ENCODE assay signal across 25 mouse cellular contexts in the genomic region with DNA sequence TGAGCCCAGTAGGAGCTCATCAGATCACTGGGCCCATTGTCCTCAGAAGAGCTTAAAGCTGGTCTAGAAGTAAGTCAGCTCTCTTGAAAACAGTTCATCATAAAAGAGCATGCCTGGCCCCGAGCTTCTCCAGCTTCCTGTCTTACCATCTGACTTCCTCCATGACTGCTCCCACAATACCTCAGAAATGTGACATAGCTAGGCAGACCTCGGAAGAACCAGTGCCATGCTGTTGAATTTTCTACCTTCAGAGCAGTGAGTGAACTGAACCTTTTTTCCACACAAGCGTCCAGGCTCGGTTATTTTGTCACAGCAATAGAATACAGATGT. TPM values are rescaled to one million over a fixed set of nuclear protein-coding genes. Genes with fewer than 3 reads are reported as not detected.
DNase-seq lines count a peak whose midpoint lies in the region; ATAC-seq and TF ChIP-seq lines count a peak whose summit lies in the region.
"Had no signal": no experiment of that assay in that cellular context is flagged by ENCODE, and none has a peak within 500 bp of the region (broad histone marks: within the 10 kb centered on the region; RNA-seq: fewer than 3 reads in every experiment).

No protein-coding gene starts in this region.

- DNase-seq in testis, postnatal 14 days (ENCODE audit: low spot score), result no peak
- DNase-seq in right cerebral cortex, adult 18-20 months, result no peak
- DNase-seq: cerebellum, adult 18-20 months; cerebellum, postnatal 10 days; forebrain, postnatal 0 days; gastrocnemius, postnatal 10 days; kidney, adult 9 months; kidney, postnatal 10 days; layer of hippocampus, adult 9-11 months; liver; right cerebral cortex, postnatal 14 days had no signal

- H3K27me3 ChIP-seq in intestine, embryonic 16.5 days (replicated peaks; ENCODE audit: control insufficient read depth, insufficient read depth, low read length), result no peaks in the 10 kb centered on the region
- no peaks in the 10 kb centered on the region for H3K27me3 ChIP-seq in intestine, postnatal 0 days (replicated peaks; ENCODE audit: control insufficient read depth, insufficient read depth, low read length)
- H3K27me3 ChIP-seq in small intestine, adult 2 months (ENCODE audit: control insufficient read depth, insufficient read depth, low read length), result no peaks in the 10 kb centered on the region
- H3K27me3 ChIP-seq: embryonic facial prominence, embryonic 15.5 days; forebrain, embryonic 12.5 days; hindbrain, embryonic 12.5 days; intestine, embryonic 15.5 days; liver, embryonic 15.5 days; lung, embryonic 15.5 days had no signal

- peaks cover 27% of the 10 kb centered on the region for H3K4me1 ChIP-seq in intestine, embryonic 16.5 days (ENCODE audit: control insufficient read depth, insufficient read depth, low read length)
- peaks cover 18% of the 10 kb centered on the region; the same call in 1 of the 2 replicates for H3K4me1 ChIP-seq in intestine, postnatal 0 days (replicated peaks; ENCODE audit: control insufficient read depth, insufficient read depth, low read length)
- H3K4me1 ChIP-seq in bone marrow macrophage, adult 2 months (ENCODE audit: control insufficient read depth, insufficient read depth, low read length), result peaks cover 20% of the 10 kb centered on the region
- H3K4me1 ChIP-seq in small intestine, adult 2 months (ENCODE audit: control insufficient read depth, insufficient read depth, insufficient read length, low read length), result peaks cover 27% of the 10 kb centered on the region
- H3K4me1 ChIP-seq: embryonic facial prominence, embryonic 10.5 days; forebrain, embryonic 12.5 days; midbrain, embryonic 10.5 days had no signal

- 89% methylated on average over 4 of the region's 4 CpGs for WGBS in intestine, embryonic 16.5 days
- 74% methylated on average over 4 of the region's 4 CpGs for WGBS in intestine, postnatal 0 days
- 84% methylated on average over 4 of the region's 4 CpGs for WGBS in small intestine, adult 2 months

- H3K9ac ChIP-seq in intestine, embryonic 16.5 days (ENCODE audit: low read depth, low read length), result no peak overlapping the region
- H3K9ac ChIP-seq in intestine, postnatal 0 days (ENCODE audit: low read depth, low read length), result no peak overlapping the region
- H3K9ac ChIP-seq: embryonic facial prominence, embryonic 15.5 days; forebrain, embryonic 12.5 days; forebrain, postnatal 0 days; hindbrain, embryonic 12.5 days; intestine, embryonic 15.5 days; liver, embryonic 15.5 days; lung, embryonic 15.5 days had no signal

- no peak for TF ChIP-seq CTCF in intestine, postnatal 0 days (IDR thresholded peaks at IDR 0.05; ENCODE audit: low read depth)
- TF ChIP-seq CTCF in bone marrow macrophage, adult 2 months (IDR thresholded peaks at IDR 0.05; ENCODE audit: low read depth, low read length), result no peak
- no peak for TF ChIP-seq CTCF in small intestine, adult 2 months (IDR thresholded peaks at IDR 0.05; ENCODE audit: extremely low read depth, insufficient read length, insufficient replicate concordance, low read depth, low read length)

- H3K4me3 ChIP-seq in intestine, embryonic 16.5 days (ENCODE audit: low read length), result no peak overlapping the region
- no peak overlapping the region for H3K4me3 ChIP-seq in intestine, postnatal 0 days (ENCODE audit: low read depth, low read length)
- H3K4me3 ChIP-seq in bone marrow macrophage, adult 2 months (ENCODE audit: insufficient read depth, low read length), result 0 out of 2 replicates have a peak overlapping the region, but pooled peaks have one; percentile 13
- H3K4me3 ChIP-seq in small intestine, adult 2 months (ENCODE audit: low read depth, low read length), result no peak overlapping the region
- H3K4me3 ChIP-seq: embryonic facial prominence, embryonic 10.5 days; embryonic facial prominence, embryonic 15.5 days; forebrain, embryonic 12.5 days; hindbrain, embryonic 12.5 days; intestine, embryonic 15.5 days; liver, embryonic 15.5 days; lung, embryonic 15.5 days; midbrain, embryonic 10.5 days had no signal

- H3K4me2 ChIP-seq in intestine, embryonic 16.5 days (ENCODE audit: low read depth, low read length), result no peak overlapping the region
- no peak overlapping the region for H3K4me2 ChIP-seq in intestine, postnatal 0 days (replicated peaks; ENCODE audit: low read depth)
- H3K4me2 ChIP-seq: embryonic facial prominence, embryonic 15.5 days; forebrain, embryonic 12.5 days; hindbrain, embryonic 12.5 days; intestine, embryonic 15.5 days; liver, embryonic 15.5 days; lung, embryonic 15.5 days had no signal

- no peak for TF ChIP-seq POLR2A in bone marrow macrophage, adult 2 months (IDR thresholded peaks at IDR 0.05; ENCODE audit: borderline replicate concordance, low read depth, low read length)
- no peak for TF ChIP-seq POLR2A in small intestine, adult 2 months (IDR thresholded peaks at IDR 0.05; ENCODE audit: low read depth, low read length)

- H3K27ac ChIP-seq in intestine, embryonic 16.5 days (ENCODE audit: low read length), result peak overlapping the region; percentile 69; the same call in 1 of the 2 replicates
- no peak overlapping the region for H3K27ac ChIP-seq in intestine, postnatal 0 days (ENCODE audit: low read depth, low read length)
- H3K27ac ChIP-seq in bone marrow macrophage, adult 2 months (ENCODE audit: insufficient read depth, low read depth, low read length), result peak overlapping the region; percentile 83
- H3K27ac ChIP-seq in small intestine, adult 2 months (ENCODE audit: insufficient read depth, low read depth, low read length), result 0 out of 2 replicates have a peak overlapping the region, but pooled peaks have one; percentile 45
- H3K27ac ChIP-seq: embryonic facial prominence, embryonic 10.5 days; embryonic facial prominence, embryonic 15.5 days; forebrain, embryonic 12.5 days; hindbrain, embryonic 12.5 days; hindbrain, postnatal 0 days; liver, embryonic 15.5 days; lung, embryonic 15.5 days; midbrain, embryonic 10.5 days had no signal

- ATAC-seq in intestine, embryonic 16.5 days, result no peak
- no peak for ATAC-seq in intestine, postnatal 0 days
- ATAC-seq in megakaryocyte, adult 5-6 weeks (ENCODE audit: poor library complexity, severe bottlenecking), result peak; percentile 58
- ATAC-seq: forebrain, postnatal 0 days had no signal

- H3K36me3 ChIP-seq in intestine, embryonic 16.5 days (ENCODE audit: control insufficient read depth, insufficient read depth, low read length), result no peaks in the 10 kb centered on the region
- no peaks in the 10 kb centered on the region for H3K36me3 ChIP-seq in intestine, postnatal 0 days (ENCODE audit: control insufficient read depth, insufficient read depth)
- H3K36me3 ChIP-seq in small intestine, adult 2 months (ENCODE audit: control insufficient read depth, insufficient read depth, low read length), result no peaks in the 10 kb centered on the region
- H3K36me3 ChIP-seq: embryonic facial prominence, embryonic 10.5 days; embryonic facial prominence, embryonic 15.5 days; forebrain, embryonic 12.5 days; hindbrain, embryonic 12.5 days; intestine, embryonic 15.5 days; liver, embryonic 15.5 days; lung, embryonic 15.5 days; midbrain, embryonic 10.5 days had no signal

- no peaks in the 10 kb centered on the region for H3K9me3 ChIP-seq in intestine, embryonic 16.5 days (ENCODE audit: control insufficient read depth, low read length)
- no peaks in the 10 kb centered on the region for H3K9me3 ChIP-seq in intestine, postnatal 0 days (ENCODE audit: control insufficient read depth)
- H3K9me3 ChIP-seq: embryonic facial prominence, embryonic 10.5 days; embryonic facial prominence, embryonic 15.5 days; forebrain, embryonic 12.5 days; hindbrain, embryonic 12.5 days; intestine, embryonic 15.5 days; liver, embryonic 15.5 days; lung, embryonic 15.5 days; midbrain, embryonic 10.5 days had no signal

RNA-seq across cellular contexts. Expression of a gene that starts 35.3 kb away (rescaled TPM):
- polyA plus RNA-seq in intestine, embryonic 16.5 days (2015; fragmentation: Nextera tagmentation; extraction: Ambion mirVana), result 34.2 and 36.1 TPM in 2 replicates
- polyA plus RNA-seq in intestine, postnatal 0 days (2015; fragmentation: Nextera tagmentation; extraction: Ambion mirVana), result 8.9 and 9.7 TPM in 2 replicates
- polyA plus RNA-seq in bone marrow macrophage, adult 2 months (2012; ENCODE audit: insufficient read depth, insufficient read length, missing spikeins), result 18.4 and 21.9 TPM in 2 replicates
- total RNA-seq in megakaryocyte, adult 5-6 weeks (2015), result 50.0 and 55.9 TPM in 2 replicates
- total RNA-seq in megakaryocyte, adult 5-6 weeks (2017), result 40.3 and 41.6 TPM in 2 replicates
- 1.8 and 3.5 TPM in 2 replicates for polyA plus RNA-seq in small intestine, adult 2 months (2012; rRNA removed)
